Mouse (Mus musculus): ENCODE data around the gene Dnm3.

- TF ChIP-seq POLR2A (IDR thresholded peaks at IDR 0.05; ENCODE audit: insufficient read length, low read depth): no peak
- no peak for TF ChIP-seq SRF (IDR thresholded peaks at IDR 0.05; ENCODE audit: control insufficient read depth, insufficient read length, low read depth)
- TF ChIP-seq E2F4 (IDR thresholded peaks at IDR 0.05; ENCODE audit: insufficient read depth): no peak
- no peak for TF ChIP-seq MAX (IDR thresholded peaks at IDR 0.05; ENCODE audit: low read depth)
- no peak for TF ChIP-seq CEBPB (IDR thresholded peaks at IDR 0.05; ENCODE audit: insufficient read depth, poor library complexity, severe bottlenecking)
- no peak for TF ChIP-seq REST (IDR thresholded peaks at IDR 0.05; ENCODE audit: insufficient read depth, insufficient read length)
- no peak for TF ChIP-seq TCF12 (IDR thresholded peaks at IDR 0.05; ENCODE audit: insufficient read depth, poor library complexity, severe bottlenecking)
- TF ChIP-seq USF1 (IDR thresholded peaks at IDR 0.05; ENCODE audit: low read depth): no peak
- TF ChIP-seq POLR2AphosphoS2 (IDR thresholded peaks at IDR 0.05; ENCODE audit: insufficient read length, low read depth): no peak
- no peak for TF ChIP-seq MYOD1 (IDR thresholded peaks at IDR 0.05; ENCODE audit: control insufficient read depth in 1 of 3, insufficient read length in 2 of 3, low read depth in 2 of 3)
- no peak for TF ChIP-seq TCF3 (IDR thresholded peaks at IDR 0.05; ENCODE audit: insufficient read length, low read depth)
Observed at GRCm38 (mm10) chr1:161990684-161991578, 486.9 kb downstream of the Dnm3 start.
